Mouse (Mus musculus): ENCODE data around the gene Hoxb13.

- TF ChIP-seq CTCF (IDR thresholded peaks at IDR 0.05; ENCODE audit: low read depth) (no peak), EP300 (IDR thresholded peaks at IDR 0.05; ENCODE audit: low read depth) (no peak)
These were observed 18.6 kb upstream of the Hoxb13 start for GRCm38 (mm10) chr11:96175511-96175910.
